Mouse (Mus musculus) olfactory bulb, adult 2 months (tissue): Measurements from ENCODE around the gene Zfp367.

Source experiments
- CTCF ChIP-seq: fragments of 200-500 bp; IDR thresholded peaks from 2 replicates; pipeline ENCODE4 v1.5.1; 2012; ENCODE audit warnings: low read depth, mild to moderate bottlenecking, low read length, moderate library complexity; ENCODE audit not compliant: insufficient read depth
- POLR2A ChIP-seq: fragments of 200-500 bp; IDR thresholded peaks from 2 replicates; pipeline ENCODE4 v1.6.1; 2012; ENCODE audit warnings: mild to moderate bottlenecking, low read depth, low read length, moderate library complexity; ENCODE audit not compliant: insufficient read depth

DNA sequence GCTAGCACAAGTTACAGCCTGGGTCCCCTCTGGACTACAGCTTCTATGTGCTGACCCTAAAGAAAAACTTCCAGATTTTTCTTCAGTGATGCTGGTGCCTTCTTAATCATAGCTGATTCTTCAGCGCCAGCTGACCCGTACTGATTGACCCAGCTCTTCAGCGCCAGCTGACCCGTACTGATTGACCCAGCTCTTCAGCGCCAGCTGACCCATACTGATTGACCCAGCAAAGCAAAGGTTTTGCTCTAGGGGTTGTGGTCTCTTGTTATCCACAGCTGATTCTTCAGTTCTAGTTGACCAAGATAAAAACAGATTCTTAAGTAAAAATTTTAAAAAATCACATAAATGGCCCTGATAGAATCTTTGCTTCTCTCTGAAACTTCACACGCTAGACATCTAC lies 28.1 kb downstream of the Zfp367 start:
- TF ChIP-seq CTCF, result no peak
- no peak for TF ChIP-seq POLR2A
